Mouse (Mus musculus): ENCODE results near the gene Iqsec1.

Iqsec1 gene

DNA sequence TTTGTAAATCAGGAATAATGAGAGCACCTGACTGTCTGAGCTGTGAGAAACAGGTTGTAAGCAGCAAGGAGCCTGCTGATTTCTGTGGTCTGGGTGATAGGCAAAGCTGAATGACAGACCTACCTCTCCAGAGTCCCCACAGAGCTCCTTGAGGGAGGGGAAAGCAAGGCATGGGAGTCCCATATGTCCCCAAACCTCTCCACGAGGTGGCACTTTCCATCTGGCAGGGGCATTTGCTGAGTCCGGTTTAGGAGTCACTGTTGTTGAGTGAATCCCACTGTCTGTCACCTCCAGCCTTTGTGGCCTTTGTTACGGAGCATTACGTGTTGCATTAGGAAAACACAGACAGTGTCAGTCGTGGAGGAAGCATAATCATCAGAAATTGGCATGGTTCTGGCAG, 368.5 kb downstream of the Iqsec1 start:
- DNase-seq (ENCODE audit: low spot score) = no peak

DNA sequence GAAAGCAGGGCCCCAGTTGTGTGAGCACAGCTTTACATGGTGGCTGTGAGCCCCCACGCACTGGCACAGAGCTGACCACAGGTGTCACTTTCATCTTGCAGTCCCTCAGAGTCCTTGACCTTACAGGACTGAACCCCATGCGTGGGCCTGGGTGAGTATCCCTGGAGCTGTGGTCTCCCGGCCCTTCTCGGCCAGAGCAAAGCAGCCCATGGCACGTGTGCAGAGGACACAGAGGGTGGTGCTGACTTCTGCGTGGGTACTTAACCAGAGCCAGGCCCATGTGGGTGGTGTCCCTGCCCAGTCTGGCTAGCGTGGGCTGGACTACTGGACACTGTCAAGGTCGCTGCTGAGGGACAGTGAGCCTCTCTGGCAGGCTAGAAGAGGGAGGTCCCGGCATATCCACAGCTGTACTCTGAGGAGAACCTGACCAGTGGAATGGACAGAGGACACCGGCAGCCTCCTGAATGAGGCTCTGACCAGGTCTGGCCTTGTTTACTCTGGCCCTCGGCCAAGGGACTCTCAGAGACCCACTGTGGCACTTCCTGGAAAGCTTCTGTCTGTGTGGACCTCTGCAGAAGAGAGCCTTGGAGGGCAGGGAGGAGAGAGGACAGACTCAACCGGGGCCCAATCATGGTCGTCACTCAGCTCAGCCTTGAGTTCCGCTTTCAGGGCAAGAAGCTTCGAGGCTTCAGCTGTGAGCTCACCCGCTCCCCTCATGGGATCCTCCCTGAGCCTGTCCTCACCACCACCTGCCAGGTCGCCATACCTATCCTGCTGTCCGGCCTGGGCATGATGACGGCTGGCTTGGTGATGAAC, 369.5 kb downstream of the Iqsec1 start:
- DNase-seq (ENCODE audit: low spot score) = peak; percentile 83

DNA sequence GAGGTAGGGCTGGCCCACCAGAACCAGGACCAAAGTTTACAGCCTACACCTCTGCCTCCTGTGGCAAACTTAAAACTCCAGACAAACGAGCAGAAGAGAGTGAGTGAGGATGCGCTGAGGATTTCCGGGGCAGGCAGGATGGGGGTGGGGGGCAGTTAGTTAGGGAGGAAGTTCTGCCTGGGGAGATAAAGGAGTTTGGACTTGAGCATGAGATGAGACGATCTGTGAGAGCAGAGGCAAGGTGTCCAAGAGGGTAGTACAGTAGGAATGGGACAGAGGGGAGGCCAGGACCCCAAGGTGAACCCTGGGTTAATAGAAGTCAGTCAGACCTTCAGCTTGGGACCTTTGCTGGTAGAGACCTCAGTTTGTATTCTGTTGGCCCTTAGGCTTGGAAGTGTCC, 370.2 kb downstream of the Iqsec1 start:
- no peak for DNase-seq (ENCODE audit: low spot score)

DNA sequence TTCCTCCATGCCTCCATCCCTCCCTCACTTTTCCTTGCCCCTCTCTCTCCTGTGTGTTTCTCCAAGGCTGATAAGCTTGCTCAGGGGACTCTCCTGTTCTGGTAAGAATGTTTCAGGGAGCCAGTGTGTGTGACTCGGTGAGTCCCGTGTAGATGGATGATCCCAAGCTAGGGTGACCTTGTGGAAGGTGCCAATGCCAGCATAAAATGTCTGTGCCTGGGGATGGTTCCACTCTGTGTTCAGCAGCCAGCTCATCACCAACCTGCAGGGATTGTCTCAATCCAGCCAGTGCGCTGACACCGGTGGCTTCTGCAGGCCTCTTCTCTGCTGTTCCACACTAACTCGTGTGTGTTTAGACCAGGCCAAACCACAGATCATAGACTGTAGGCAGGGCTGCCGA, 372.0 kb downstream of the Iqsec1 start:
- DNase-seq (ENCODE audit: low spot score) = no peak

DNA sequence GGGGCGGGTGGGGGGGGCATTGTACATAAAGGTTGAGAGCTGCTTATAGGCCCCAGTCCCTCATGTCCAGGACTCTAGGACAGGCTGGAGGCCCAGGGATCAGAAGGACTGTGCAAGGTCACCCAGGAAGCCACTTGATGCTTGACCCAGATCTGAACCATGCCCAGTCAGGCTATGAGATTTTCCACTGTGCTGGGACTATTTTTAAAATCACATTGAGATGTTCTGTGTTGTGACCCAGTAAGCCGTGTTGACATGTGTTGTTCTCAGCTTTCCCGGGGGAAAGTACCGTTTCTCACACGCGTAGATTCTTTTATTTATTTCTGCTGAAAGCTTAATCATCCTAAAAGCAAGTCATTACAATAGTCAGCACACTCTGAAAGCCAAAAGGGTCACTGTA, 372.5 kb downstream of the Iqsec1 start:
- DNase-seq (ENCODE audit: low spot score) = no peak

DNA sequence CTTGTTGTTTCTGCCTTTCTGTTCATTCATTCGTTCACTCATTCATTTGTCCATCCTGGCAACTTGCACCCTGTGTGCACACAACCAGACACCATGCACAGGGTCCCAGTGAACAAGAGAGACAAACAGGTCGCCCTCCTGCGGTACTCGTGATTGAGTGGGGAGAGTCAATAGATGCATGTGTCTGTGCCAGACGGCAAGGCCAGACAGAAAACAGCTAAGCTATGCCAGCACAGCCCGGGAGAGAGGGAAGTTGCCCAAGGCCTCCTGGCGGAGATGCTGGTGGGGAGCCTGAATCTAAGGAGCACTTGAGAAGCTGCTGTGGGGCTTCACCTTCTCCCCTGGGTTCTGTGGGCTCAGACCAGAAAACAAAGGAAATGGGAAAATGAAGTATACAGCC, 373.1 kb downstream of the Iqsec1 start:
- no peak for DNase-seq (ENCODE audit: low spot score)

DNA sequence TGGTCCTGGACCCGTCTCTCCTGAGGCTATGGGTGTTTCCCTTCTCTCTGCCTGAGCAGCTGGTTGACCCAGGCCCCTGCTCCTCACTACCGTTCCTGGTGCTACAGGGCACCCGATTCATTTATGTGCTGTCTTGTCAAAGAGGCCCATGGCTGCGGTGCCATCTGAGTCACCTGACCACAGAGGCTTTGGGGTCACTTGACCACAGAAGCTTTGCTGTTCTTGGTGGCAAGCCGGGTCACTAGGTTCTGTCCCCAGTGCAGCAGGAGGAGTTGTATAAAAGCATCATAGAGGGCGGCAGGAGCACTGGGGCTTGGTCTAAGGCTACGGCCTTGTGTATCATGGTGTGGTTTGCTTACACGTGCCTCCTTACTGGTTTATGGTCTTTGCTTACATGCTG, 375.2 kb downstream of the Iqsec1 start:
- no peak for DNase-seq (ENCODE audit: low spot score)

DNA sequence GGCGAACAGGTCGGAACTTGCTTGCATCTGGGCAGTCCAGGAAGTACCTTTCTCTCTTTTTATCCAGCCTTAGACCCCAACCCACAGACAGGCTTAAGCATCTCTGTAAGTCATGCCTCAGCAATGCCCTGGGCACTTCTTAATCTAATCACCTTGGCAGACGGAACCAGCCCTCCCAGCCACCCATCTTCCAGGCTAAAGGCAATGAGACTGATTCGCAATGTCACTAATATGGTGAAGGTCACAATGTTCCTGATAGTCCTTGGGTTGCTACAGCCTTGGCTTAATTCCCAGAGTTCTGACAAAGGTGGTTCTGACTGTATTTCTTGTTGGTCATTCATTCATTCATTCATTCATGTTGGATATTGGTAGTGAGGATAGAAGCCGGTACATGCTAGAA, 378.2 kb downstream of the Iqsec1 start:
- DNase-seq (ENCODE audit: low spot score) = peak; percentile 74

DNA sequence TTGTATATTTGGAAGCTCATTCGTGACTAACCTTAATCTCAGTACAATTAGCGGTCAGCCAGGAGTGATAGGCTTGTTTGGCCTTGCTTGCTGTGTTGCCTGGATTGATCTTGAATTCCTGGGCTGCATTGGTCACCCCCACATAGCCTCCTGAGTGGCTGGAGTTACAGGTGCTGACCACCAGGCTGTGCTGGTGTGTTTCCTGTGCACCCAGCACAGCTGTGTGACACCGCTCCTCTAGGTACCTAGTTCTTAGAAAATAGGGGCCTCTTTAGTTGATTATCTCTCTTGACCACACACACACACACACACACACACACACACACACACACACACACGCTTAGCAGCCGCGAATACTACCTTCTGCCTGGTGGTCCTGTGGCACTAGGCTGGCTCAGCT, 380.3 kb downstream of the Iqsec1 start:
- DNase-seq (ENCODE audit: low spot score) = no peak

DNA sequence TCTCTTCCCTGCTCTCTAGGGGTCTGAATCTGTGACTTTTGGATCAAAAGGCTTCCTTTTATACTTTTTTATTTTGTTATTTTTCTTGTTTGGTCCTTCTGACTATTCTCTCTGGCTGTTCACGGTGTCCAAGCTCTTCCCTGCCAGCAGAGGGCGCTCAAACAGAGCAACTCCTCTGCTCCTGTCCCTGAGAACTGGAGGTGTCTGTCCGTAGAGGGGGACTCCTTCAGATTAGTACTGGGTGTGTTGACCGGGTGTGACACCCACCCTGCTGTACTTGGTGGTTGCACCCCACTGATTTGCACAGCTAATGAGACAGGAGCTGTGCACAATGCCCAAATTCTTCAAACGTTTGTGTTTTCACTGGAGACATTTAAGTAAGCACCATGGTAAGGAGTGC, 381.3 kb downstream of the Iqsec1 start:
- no peak for DNase-seq (ENCODE audit: low spot score)

DNA sequence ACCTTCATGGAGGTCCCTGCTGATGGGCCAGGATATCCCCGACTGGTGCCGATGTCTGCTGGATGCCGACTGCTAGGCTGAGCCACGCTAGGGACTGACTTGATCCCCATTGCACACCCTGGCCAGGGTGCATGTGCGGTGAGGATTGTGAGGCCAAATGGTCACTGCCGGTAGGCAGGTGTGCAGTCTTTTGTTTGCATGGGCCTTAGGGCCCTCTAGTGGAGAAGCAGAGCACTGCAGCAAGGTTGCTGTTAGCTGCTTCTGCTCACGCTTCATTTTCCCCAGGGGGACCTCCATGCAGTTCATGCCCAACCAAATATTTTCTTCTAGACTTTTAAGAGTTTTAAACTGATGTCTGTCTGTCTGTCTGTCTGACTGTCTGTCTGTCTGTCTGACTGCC, 381.9 kb downstream of the Iqsec1 start:
- DNase-seq (ENCODE audit: low spot score) = no peak
